Mouse (Mus musculus): Measurements from ENCODE around the gene Farp2.

Farp2 gene

DNA sequence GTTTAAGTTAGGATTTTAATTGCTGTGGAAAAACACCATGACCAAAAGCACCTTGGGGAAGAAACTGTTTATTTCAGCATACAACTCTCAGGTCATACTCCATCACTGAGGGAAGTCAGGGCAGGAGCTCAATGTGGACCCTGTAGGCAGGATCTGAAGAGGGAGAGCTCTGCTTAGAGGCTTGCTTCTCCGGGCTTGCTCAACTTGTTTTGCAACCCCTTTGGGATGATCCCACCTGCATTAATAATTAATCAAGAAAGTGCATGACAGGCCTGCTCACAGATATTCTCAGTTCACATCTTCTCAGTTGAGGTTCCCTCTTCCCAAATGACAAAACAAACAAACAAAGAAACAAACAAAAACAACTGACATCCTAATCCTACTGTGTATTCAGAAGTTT lies 51.8 kb downstream of the Farp2 start:
- DNase-seq: no peak

DNA sequence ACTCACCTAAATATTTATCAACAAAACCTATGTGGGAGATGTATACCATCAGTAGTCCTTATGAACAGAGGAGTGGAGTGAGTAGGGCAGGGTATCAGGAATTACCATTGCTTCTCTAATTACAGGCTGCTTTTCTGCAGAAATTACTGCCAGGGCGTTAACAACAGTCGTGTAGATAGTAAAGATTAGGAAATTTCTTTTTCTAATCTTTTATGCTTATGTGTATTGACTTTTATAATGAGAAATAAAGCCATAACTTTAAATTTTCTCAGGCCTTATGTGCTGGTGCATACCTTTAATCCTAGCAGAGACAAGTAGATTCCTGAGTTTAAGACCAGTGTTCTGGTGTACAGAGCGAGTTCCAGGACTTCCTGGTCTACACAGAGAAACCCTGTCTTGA lies 52.9 kb downstream of the Farp2 start:
- DNase-seq: no peak

DNA sequence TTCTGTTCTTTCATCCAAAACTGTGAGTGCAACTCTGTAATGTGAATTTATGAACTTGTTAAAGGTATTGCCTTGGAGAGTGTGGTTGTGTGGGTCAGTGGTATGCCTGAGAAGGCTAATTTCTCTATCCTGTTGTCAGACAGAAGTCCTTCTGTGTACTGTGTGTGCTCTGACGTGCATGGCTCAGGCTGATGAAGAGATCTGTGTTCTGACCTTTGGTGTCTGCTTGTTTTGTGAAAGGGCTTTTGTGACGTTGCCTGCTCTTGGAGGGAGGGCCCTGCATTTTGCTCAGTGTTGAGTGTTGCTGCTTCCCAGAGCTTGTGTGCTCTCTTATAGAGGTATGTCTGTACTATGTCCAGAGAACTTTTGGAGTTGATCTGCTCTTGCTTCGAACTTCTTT lies 55.1 kb downstream of the Farp2 start:
- no peak for DNase-seq

DNA sequence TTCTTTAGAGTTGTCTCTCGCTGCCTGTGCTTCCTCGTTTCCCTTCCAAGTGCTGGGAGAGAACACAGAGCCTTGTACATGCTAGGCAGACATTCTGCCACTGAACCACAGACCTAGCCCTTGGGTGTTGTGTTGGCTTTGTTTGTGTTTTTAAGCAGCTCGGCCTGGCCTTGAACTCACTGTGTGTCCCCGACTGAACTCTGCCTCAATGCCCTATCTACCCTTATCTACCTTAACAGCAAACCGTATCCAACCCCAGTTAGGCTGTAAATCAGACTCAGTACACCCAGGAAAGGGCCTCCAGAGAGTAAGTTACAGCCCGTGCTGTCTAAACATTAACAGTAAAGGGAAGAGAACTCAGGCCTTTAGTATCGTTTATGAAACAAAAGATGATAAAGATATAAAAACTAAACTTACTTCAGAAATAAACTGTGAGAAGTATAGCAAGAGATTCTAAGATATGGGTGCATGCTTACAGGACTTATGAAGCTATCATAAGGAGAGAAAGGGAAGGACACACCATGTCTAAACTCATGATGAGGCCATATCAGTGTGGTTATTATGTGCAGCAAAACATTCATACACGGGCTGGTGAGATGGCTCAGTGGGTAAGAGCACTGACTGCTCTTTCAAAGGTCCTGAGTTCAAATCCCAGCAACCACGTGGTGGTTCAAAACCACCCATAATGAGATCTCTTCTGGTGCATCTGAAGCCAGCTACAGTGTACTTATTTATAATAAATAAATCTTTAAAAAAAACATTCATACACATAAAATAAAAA lies 56.0 kb downstream of the Farp2 start:
- DNase-seq: no peak

DNA sequence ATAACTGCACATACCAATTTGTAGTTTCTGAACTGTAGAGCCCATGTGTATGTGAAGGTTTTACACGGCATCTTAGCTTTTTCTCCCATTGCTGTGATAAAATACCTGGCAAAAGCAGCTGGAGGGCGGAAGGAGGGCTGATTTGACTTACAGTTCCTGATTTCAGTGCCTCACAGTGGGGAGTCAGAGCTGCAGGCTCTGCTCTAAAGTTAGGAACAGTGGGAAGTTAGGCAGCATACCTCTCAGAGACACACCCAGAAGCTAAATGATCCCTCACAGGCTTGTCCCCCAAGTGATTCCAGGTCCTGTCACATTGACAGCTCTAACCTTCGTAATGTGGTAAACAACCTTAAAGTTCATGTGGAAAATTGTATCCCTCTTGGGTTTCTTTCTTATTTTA lies 65.2 kb downstream of the Farp2 start:
- no peak for DNase-seq

DNA sequence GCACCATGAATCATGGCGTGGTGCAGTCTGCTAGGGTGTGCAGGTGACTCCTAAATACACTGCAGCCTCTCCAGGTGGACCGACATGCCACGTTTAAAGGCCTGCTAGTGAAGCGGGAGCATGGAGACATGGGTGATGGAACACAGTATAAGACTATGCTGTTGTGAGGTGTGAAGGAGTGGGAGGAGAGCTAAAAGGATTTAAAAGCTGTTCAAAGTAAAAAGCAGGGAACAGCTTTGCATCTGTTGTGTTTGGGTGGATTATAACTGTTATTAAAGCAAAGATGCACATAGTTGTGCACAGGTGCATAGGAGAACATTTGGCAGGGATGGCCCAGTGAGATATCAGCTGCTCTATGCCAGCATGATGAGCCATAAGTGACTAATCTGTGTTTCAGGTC lies 66.0 kb downstream of the Farp2 start:
- no peak for DNase-seq

DNA sequence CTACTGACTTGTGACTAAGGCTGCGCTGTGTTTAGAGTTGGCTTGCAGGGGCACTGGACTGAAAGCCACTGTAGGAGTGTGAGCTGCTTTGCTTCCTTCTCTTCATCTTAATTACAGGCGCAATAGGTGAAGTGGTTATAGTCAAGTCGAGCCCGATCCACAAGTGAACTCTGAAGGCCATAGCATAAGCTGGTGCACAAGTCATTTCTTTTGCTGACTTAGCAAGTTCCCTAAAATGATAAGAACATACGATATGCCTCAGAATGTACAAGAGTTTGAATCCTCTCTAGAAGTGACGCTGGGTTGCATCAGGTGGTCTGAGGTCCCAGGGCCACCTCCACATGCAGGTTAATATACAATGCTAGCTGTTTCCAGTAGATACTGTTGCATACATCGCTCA lies 69.7 kb downstream of the Farp2 start:
- DNase-seq: no peak

DNA sequence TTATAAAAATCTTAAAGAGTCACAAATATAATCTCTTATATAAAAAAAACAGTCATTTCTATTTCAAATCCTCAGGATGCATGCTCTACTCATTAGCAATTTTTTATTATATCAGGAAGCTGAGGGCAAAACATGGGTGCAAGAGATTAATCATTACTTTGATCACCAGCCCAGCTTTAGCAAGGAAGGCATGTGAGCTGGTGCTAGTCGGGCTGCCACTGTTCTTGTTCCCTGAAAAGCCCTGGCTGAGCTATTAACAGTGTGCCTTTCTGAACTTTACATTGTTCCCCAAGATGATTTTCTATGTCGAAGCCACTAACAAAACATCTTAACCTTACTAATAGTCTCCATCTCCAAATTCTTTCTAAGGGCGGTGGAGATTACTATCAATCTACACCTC lies 76.5 kb downstream of the Farp2 start:
- DNase-seq: no peak

DNA sequence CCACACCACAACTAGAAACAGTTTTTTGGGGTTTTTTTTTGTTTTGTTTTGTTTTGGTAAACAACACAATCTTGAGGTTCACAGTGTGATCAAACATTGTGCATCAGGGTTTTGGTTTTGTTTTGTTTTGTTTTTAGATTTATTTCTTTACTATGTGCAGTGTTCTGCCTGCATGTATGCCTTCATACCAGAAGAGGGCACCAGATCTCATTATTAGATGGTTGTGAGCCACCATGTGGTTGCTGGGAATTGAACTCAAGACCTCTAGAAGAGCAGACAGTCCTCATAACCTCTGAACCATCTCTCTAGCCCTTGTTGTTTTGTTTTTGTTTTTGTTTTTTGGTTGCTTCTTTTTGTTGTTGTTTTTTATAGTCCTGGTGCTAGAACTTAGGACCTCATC lies 82.1 kb downstream of the Farp2 start:
- no peak for DNase-seq

DNA sequence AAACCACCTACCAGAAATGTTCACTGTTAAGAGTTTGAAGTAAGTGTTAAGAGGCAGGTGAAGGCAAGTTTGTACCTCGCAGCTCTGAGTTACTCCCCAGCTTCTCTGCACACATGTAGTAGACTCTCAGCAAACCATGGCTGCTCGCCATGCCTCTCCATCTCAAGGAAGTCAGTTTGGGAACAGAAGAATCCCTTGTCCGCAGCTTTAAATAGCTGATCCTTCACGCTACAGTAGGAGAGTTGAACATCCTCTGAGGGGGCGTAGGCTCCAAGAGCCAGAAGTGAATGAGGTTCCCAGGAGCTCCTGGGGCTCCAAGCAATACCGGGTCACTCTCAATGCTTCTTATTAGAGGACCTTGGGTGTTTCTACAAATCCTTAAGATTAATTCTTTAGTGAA lies 84.0 kb downstream of the Farp2 start:
- no peak for DNase-seq

DNA sequence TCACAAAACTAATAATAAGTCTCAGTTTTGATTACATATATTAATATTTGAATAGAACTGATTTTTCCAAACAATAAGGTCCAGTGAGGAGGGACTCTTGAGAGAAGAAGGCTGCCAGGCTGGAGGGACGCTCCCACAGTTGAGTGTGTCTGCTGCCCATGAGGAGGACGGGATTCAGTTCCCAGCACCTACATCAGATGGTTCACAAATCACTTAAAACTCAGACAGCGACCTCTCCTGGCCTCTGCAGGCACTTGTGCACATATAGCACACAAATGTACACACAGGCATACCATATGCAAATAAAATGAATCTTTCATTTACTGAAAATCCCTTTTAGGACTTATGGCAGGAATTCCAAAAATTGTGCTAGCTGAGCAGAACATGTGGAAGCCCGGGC lies 91.0 kb downstream of the Farp2 start:
- DNase-seq: no peak

DNA sequence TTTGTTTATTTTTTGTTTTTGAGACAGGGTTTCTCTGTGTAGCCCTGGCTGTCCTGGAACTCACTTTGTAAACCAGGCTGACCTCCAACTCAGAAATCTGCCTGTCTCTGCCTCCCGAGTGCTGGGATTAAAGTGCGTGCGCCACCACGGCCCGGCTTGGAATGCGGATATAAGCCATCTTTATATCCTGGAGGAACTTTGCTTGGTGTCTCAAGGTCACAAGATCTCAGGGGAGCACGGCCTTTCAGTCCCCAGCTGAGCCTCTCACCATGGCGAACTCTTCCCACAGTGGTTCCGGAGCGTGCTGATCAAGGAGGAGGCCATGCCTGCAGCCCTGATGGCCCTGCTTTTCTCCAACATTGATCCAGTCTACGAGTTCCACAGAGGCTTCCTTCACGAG lies 92.0 kb downstream of the Farp2 start:
- no peak for DNase-seq

DNA sequence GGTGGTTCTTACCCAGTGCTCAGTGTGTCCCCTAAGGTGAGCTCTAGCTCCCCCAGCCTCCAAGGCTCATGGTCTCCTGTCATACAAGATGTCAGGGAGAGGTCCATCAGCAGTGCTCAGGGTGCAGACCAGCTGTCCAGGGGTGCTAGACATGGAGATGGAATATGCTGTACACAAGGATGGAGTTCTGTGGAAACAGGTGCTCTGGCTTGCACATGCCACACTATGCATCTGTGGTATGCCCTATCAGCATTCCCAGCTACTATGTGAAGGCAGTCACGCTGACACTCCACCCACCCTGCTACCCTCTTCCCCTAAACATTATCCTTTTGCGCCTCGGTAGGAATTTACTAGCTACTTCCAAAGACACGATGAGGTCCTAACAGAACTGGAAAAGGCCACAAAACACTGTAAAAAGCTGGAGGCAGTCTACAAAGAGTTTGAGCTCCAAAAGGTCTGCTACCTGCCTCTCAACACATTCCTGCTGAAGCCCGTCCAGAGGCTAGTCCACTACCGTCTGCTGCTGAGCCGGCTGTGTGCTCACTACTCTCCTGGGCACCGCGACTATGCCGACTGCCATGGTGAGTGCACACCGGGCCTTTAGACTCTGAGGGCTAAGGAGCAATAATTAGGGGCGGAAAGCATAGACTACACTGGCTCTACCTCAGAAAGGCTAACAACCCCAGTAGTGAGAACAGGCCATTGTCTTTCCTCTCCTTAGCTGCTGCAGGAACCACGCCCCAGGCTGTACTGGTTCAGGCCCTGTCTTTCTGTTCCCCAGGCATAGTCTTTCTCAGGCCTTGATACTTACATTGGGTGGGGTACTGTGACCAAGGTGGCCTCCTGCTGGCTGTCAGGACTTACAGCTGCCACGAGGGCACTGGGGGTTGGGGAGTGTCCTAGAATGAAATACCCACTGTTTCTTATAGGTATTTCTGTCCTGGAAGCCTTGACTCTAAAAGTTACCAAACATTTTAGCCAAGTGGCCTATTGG lies 95.5 kb downstream of the Farp2 start:
- DNase-seq: no peak

DNA sequence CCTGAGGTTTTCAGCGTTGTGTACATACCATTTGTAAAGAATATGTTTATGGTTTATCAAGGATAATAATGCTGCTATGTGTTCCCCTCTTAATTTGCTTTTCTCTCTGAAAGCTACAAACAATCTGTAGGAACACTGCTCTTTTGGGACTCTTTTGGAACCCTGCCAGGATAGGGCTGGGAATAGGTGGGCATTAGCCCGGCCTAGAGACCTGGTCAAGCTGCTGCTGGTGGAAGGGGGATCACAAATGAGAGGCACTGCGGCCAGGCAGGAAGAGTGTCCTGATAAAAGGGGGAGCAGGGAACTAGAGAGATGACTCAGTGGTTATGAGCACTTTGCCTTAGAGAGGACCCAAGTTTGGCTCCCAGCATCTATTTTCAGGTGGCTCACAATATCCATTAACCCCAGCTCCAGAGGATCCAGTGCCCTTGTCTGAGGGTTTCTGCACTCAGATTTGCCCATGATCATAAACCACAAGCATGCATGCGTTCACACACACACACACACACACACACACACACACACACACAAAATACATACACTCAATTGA lies 96.9 kb downstream of the Farp2 start:
- no peak for DNase-seq

DNA sequence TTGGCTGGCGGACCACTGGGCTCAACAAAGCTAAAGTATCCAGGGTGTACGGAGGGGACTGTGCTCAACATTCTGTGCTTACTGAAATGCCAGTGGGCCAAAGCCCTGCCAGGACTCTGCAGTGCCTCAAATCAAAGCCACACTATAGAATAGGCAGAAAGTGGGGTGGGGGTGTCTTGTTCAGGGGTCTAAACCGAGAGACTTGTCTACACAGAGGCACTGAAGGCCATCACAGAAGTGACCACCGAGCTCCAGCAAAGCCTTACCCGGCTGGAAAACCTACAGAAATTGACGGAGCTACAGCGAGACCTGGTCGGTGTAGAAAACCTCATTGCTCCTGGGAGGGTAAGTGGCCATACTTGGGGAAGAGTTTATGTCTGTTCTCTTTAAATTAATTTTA lies 97.9 kb downstream of the Farp2 start:
- DNase-seq: no peak

DNA sequence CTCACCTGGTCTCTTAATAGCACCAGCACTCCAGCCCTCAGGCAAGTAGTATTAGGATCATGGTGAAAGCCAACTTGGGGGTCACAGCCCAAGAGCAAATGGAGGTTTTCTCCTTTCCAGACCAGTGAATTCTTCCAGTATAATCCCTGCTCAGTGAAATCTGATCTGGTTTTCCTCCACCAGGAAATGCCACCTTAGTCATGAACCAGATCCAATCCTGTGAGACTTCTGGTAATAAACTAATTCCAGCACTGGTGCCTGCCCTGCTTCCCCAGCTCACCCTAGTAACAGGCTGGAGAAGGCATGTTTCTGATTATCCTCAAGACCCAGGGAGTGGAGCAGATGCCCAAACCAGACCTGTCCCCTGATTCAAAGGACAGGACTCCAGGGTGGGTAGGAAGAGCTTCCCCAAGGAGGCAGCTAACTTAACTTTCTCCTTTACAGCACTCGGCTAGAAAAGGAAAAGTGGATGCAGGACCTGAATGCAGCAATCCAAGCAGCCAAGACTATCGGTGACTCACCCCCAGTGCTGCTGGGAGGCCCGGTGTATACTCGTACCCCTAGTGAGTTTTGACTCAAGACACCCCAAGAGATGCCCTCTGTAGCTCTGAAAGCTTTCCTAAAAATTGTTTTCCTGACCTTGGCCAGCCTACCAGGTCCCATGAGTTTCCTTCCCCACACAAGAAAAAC lies 106.3 kb downstream of the Farp2 start:
- DNase-seq: no peak

DNA sequence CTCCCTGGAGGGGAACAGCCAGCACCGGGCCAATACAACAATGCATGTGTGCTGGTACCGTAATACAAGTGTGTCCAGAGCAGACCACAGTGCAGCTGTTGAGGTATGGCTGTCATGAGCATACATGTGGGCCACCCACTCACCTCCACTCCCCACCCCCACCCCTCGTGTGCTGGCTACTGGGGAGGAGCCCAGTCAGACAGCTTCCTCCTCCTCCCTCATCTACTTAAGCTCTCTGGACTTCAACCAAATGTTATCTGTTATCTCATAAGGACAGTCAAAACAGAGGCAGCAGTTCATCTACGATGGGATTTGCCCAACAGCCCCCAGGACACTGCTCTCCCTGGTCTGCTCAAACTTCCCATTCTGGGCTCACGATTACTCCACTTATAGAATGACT lies 107.1 kb downstream of the Farp2 start:
- no peak for DNase-seq

DNA sequence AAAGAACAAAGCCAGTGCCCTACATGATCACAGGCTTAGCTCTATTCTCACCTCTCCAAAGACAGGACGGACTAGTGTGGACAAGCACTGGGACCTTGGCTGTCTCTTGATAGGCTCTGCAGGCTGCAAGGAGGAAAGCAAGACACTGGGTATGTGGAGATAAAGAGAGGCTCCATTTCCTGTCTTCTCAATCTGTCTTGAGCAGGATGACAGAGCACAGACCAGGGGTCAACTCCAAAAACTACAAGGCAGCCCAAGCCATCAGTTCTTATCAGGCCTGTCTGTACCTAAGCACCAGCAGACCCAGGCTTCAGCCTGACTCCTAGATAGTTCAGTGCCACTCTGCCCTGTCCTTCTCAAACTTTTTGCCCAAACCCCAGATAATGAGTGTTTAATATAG lies 112.6 kb downstream of the Farp2 start:
- no peak for DNase-seq

DNA sequence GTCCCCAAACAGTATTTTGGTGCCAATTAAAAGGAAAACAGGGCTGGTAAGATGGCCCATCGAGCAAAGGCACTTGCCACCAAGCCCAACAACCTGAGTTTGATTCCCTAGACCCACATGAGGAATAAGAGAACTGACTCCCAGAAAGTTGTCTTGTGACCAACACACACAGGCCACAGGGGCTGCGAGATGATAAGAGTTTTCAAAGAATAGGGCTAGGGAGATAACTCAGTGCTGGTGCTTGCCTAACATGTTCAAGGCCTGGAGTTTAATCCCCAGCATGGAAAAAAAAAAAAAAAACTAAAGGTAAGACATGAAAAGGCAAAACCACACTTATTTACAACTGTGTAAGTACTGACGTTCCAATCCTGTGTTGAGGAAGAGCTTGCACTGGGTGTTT lies 118.9 kb downstream of the Farp2 start:
- no peak for DNase-seq

DNA sequence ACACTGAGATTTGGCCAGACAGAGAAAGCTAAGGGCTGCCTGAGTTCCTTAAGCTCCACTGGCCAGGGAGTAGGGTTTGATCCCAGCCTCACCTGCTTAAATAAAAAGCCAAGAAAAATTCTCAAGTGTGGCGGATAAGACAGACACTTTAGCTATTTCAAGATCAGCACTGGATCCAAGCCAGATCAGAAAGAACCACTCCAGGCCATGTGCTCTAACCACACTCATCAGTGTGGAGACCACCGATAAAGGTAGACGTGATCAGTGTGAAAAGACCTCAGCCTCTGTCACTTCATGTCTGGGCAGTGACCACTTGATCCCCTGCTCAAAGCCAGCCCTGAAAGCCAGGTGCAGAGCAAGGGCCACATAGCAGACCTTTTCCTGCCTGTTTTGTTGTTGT lies 120.8 kb downstream of the Farp2 start:
- no peak for DNase-seq

DNA sequence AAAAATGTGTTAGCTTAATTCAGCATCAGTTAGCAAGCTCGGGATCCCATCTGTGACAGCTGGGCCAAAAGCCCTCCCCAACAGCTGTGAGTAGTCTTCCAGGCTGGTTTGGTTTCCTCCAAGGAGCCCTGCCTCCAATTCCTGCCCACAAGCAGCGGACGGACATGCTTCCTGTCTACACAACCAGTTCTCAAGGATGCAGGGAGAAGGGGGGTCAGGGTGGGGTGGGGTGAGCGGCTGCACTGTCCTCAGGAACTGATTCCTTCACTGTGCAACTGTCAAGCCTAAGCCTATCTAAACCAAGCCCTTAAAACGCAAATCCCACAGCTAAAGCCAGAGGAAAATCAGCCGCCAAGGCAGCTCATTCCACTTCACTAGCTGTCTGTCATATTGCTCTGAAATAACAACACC lies 122.6 kb downstream of the Farp2 start:
- DNase-seq: peak in 1 of 2 experiments; percentile 29

DNA sequence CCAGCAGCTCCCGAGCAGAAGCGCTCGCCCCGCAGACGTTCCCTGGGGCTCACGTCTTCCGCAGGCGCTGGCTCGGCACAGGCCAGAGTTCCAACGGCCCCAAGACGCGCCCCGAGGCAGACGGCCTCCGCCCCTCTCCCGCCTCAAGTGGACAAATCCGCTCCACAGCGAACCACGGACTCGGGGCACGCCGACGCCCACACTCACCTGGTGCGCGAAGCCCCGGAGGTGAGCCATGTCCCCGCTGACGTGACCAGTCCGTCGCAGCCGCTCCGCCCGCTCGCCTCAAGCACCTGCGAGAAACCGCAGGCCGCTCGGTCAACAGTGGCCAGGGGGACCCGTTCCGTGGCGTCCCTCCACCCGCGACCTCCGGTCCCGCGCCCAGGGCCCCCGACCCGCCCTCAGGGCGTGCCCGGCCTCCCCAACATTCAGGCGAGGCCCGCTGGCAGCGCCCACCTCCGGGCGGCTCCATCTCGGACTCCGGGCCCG lies 123.3 kb downstream of the Farp2 start:
- peak in 1 of 2 experiments; percentile 76 for DNase-seq

Measured in cerebellum, postnatal 25 days (tissue).